Mouse (Mus musculus): Measurements from ENCODE around the gene Gins3.
"Not testable (repeated sequence)": the region's sequence is repeated elsewhere in the genome, so short reads cannot be mapped to it uniquely, and the experiment has no call there.

The Gins3 gene

GRCm38 (mm10) chr8:95633262-95634062, at the start of gene Gins3:
Gene Gins3, plus strand, starts transcription at chr8:95633453.
- DNase-seq (ENCODE audit: low spot score in 2 of 2), result peak; percentile 87

- no peak for DNase-seq (ENCODE audit: low spot score in 2 of 2)
Observed at GRCm38 (mm10) chr8:95587339-95587738, 45.9 kb upstream of the Gins3 start.

- no peak for DNase-seq (ENCODE audit: low spot score in 2 of 2)
Observed at GRCm38 (mm10) chr8:95589282-95589681, 44.0 kb upstream of the Gins3 start.

- no peak for DNase-seq (ENCODE audit: low spot score in 2 of 2)
Observed at GRCm38 (mm10) chr8:95590539-95590938, 42.7 kb upstream of the Gins3 start.

GRCm38 (mm10) chr8:95592131-95592780, 41.0 kb upstream of the Gins3 start:
- DNase-seq (ENCODE audit: low spot score in 2 of 2), result no peak

GRCm38 (mm10) chr8:95593439-95594393, 39.5 kb upstream of the Gins3 start:
- DNase-seq (ENCODE audit: low spot score in 2 of 2), result no peak

GRCm38 (mm10) chr8:95595131-95595530, 38.1 kb upstream of the Gins3 start:
- DNase-seq (ENCODE audit: low spot score in 2 of 2), result no peak

GRCm38 (mm10) chr8:95596841-95597241, 36.4 kb upstream of the Gins3 start:
- DNase-seq (ENCODE audit: low spot score in 2 of 2), result no peak

GRCm38 (mm10) chr8:95599861-95600260, 33.4 kb upstream of the Gins3 start:
- no peak for DNase-seq (ENCODE audit: low spot score in 2 of 2)

- no peak for DNase-seq (ENCODE audit: low spot score in 2 of 2)
Observed at GRCm38 (mm10) chr8:95601306-95601705, 31.9 kb upstream of the Gins3 start.

GRCm38 (mm10) chr8:95602168-95602567, 31.1 kb upstream of the Gins3 start:
- DNase-seq (ENCODE audit: low spot score in 2 of 2), result no peak

- DNase-seq (ENCODE audit: low spot score in 2 of 2), result not testable (repeated sequence)
Observed at GRCm38 (mm10) chr8:95606509-95606908, 26.7 kb upstream of the Gins3 start.

GRCm38 (mm10) chr8:95607210-95607609, 26.0 kb upstream of the Gins3 start:
- DNase-seq (ENCODE audit: low spot score in 2 of 2), result peak in 1 of 2 experiments; percentile 67

- DNase-seq (ENCODE audit: low spot score in 2 of 2), result no peak
Observed at GRCm38 (mm10) chr8:95609406-95609805, 23.8 kb upstream of the Gins3 start.

- no peak for DNase-seq (ENCODE audit: low spot score in 2 of 2)
Observed at GRCm38 (mm10) chr8:95610749-95611148, 22.5 kb upstream of the Gins3 start.

- DNase-seq (ENCODE audit: low spot score in 2 of 2), result no peak
Observed at GRCm38 (mm10) chr8:95611769-95612168, 21.5 kb upstream of the Gins3 start.

- DNase-seq (ENCODE audit: low spot score in 2 of 2), result no peak
Observed at GRCm38 (mm10) chr8:95616383-95616782, 16.9 kb upstream of the Gins3 start.

- no peak for DNase-seq (ENCODE audit: low spot score in 2 of 2)
Observed at GRCm38 (mm10) chr8:95620046-95620445, 13.2 kb upstream of the Gins3 start.

GRCm38 (mm10) chr8:95624833-95625232, 8.4 kb upstream of the Gins3 start:
- no peak for DNase-seq (ENCODE audit: low spot score in 2 of 2)

- no peak for DNase-seq (ENCODE audit: low spot score in 2 of 2)
Observed at GRCm38 (mm10) chr8:95632840-95633239, 413 bp upstream of the Gins3 start.

GRCm38 (mm10) chr8:95634063-95634340, 749 bp downstream of the Gins3 start:
- DNase-seq (ENCODE audit: low spot score in 2 of 2), result no peak

GRCm38 (mm10) chr8:95644942-95645341, 11.7 kb downstream of the Gins3 start:
- DNase-seq (ENCODE audit: low spot score in 2 of 2), result no peak

Measured in right cerebral cortex, postnatal 36 days (tissue).